Comparison of ENCODE assay signal across 8 mouse cellular contexts in the genomic region with DNA sequence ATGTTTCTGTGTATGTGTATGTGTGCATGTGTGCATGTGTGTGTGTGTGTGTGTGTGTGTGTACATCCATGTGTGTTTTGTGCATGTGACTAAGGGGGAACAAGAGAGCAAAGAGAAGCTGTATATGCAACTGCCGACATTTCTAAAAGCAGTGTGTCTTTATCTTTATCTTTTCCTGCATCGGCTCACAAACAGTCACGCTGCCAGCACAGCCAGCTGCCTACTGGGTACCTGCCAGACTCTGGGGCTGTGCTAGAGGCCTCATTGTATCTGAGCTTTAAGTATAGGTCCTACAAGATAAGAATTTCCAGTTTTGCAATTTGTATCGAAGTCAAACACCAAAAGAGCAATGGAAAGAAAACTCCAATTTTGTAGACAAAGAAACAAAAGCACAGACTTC. TPM values are rescaled to one million over a fixed set of nuclear protein-coding genes. Genes with fewer than 3 reads are reported as not detected.
DNase-seq lines count a peak whose midpoint lies in the region; ATAC-seq lines count a peak whose summit lies in the region.

No protein-coding gene starts in this region.

- no peak for ATAC-seq in hindbrain, embryonic 13.5 days (ENCODE audit: low FRiP score)
- no peak for ATAC-seq in hindbrain, embryonic 11.5 days (ENCODE audit: low FRiP score)
- ATAC-seq in intestine, embryonic 16.5 days: peak; percentile 24; the same call in 1 of the 2 replicates

- H3K27ac ChIP-seq in hindbrain, embryonic 13.5 days: peak overlapping the region; percentile 40; the same call in 1 of the 2 replicates
- H3K27ac ChIP-seq in hindbrain, embryonic 11.5 days (ENCODE audit: low read depth, low read length): no peak overlapping the region
- no peak overlapping the region for H3K27ac ChIP-seq in intestine, embryonic 16.5 days (ENCODE audit: low read length)

- H3K4me3 ChIP-seq in hindbrain, embryonic 13.5 days: no peak overlapping the region
- no peak overlapping the region for H3K4me3 ChIP-seq in hindbrain, embryonic 11.5 days (ENCODE audit: low read depth, low read length)
- no peak overlapping the region for H3K4me3 ChIP-seq in intestine, embryonic 16.5 days (ENCODE audit: low read length)

- no peak for DNase-seq in hindbrain, embryonic 11.5 days (ENCODE audit: low spot score)
- DNase-seq in cerebellum, postnatal 14 days: peak; percentile 50 to 55
- DNase-seq in naive thymus-derived CD4-positive, alpha-beta T cell, adult 2 months (ENCODE audit: low read depth): peak; percentile 36
- no peak for DNase-seq in kidney, adult 9 months
- no peak for DNase-seq in c-Kit-positive CD71-positive TER-119-positive erythroid progenitor cells, embryonic 14.5 days (ENCODE audit: low spot score)
- DNase-seq in ovary, postnatal 36 days (ENCODE audit: low spot score): no peak

- H3K4me2 ChIP-seq in hindbrain, embryonic 13.5 days: no peak overlapping the region
- H3K4me2 ChIP-seq in hindbrain, embryonic 11.5 days (replicated peaks; ENCODE audit: low read depth, low read length): no peak overlapping the region
- H3K4me2 ChIP-seq in intestine, embryonic 16.5 days (ENCODE audit: low read depth, low read length): no peak overlapping the region

- WGBS in hindbrain, embryonic 13.5 days: 73% methylated on average over 4 of the region's 4 CpGs
- 75% methylated on average over 4 of the region's 4 CpGs for WGBS in hindbrain, embryonic 11.5 days
- 34% methylated on average over 4 of the region's 4 CpGs for WGBS in intestine, embryonic 16.5 days

- H3K4me1 ChIP-seq in hindbrain, embryonic 13.5 days (replicated peaks): peaks cover 26% of the 10 kb centered on the region
- H3K4me1 ChIP-seq in hindbrain, embryonic 11.5 days (replicated peaks; ENCODE audit: control insufficient read depth, insufficient read depth, low read length): no peaks in the 10 kb centered on the region
- H3K4me1 ChIP-seq in intestine, embryonic 16.5 days (ENCODE audit: control insufficient read depth, insufficient read depth, low read length): peaks cover 25% of the 10 kb centered on the region

- peaks cover 13% of the 10 kb centered on the region for H3K36me3 ChIP-seq in hindbrain, embryonic 13.5 days
- H3K36me3 ChIP-seq in hindbrain, embryonic 11.5 days (ENCODE audit: control insufficient read depth, insufficient read depth, low read length): no peaks in the 10 kb centered on the region
- H3K36me3 ChIP-seq in intestine, embryonic 16.5 days (ENCODE audit: control insufficient read depth, insufficient read depth, low read length): 0 out of 2 replicates have a peak, but pooled peaks cover under 1% of the 10 kb centered on the region

- H3K9ac ChIP-seq in hindbrain, embryonic 13.5 days: no peak overlapping the region
- no peak overlapping the region for H3K9ac ChIP-seq in hindbrain, embryonic 11.5 days (ENCODE audit: low read depth, low read length)
- 0 out of 2 replicates have a peak overlapping the region, but pooled peaks have one; percentile 29 for H3K9ac ChIP-seq in intestine, embryonic 16.5 days (ENCODE audit: low read depth, low read length)

- no peaks in the 10 kb centered on the region for H3K27me3 ChIP-seq in hindbrain, embryonic 13.5 days
- H3K27me3 ChIP-seq in hindbrain, embryonic 11.5 days (ENCODE audit: control insufficient read depth, insufficient read depth, low read length): no peaks in the 10 kb centered on the region
- no peaks in the 10 kb centered on the region for H3K27me3 ChIP-seq in intestine, embryonic 16.5 days (replicated peaks; ENCODE audit: control insufficient read depth, insufficient read depth, low read length)

- H3K9me3 ChIP-seq in hindbrain, embryonic 13.5 days: 0 out of 2 replicates have a peak, but pooled peaks cover 2% of the 10 kb centered on the region
- H3K9me3 ChIP-seq in hindbrain, embryonic 11.5 days (ENCODE audit: control insufficient read depth, low read length): no peaks in the 10 kb centered on the region
- H3K9me3 ChIP-seq in intestine, embryonic 16.5 days (ENCODE audit: control insufficient read depth, low read length): no peaks in the 10 kb centered on the region

RNA-seq across cellular contexts. Expression of a gene that starts 17.1 kb away (rescaled TPM):
- polyA plus RNA-seq in hindbrain, embryonic 13.5 days (2015; fragmentation: Nextera tagmentation; extraction: Ambion mirVana): 20.5 and 20.7 TPM in 2 replicates
- polyA plus RNA-seq in hindbrain, embryonic 11.5 days (2014; fragmentation: Nextera tagmentation; extraction: Ambion mirVana): 11.2 and 11.7 TPM in 2 replicates
- polyA plus RNA-seq in intestine, embryonic 16.5 days (2015; fragmentation: Nextera tagmentation; extraction: Ambion mirVana): 12.9 and 13.5 TPM in 2 replicates

RNA-seq across cellular contexts. Expression of a gene that starts 54.5 kb away (rescaled TPM):
- polyA plus RNA-seq in hindbrain, embryonic 13.5 days (2015; fragmentation: Nextera tagmentation; extraction: Ambion mirVana): 51.0 and 56.7 TPM in 2 replicates
- polyA plus RNA-seq in hindbrain, embryonic 11.5 days (2014; fragmentation: Nextera tagmentation; extraction: Ambion mirVana): 67.5 and 69.3 TPM in 2 replicates
- polyA plus RNA-seq in intestine, embryonic 16.5 days (2015; fragmentation: Nextera tagmentation; extraction: Ambion mirVana): 39.1 and 53.0 TPM in 2 replicates

Comparison
In these comparisons a context has a peak if more than half of its experiments do, and no peak if none do; other contexts are left out.
1. DNase-seq: peak in cerebellum, postnatal 14 days (2 of 2) and naive thymus-derived CD4-positive, alpha-beta T cell, adult 2 months (single experiment); none in hindbrain, embryonic 11.5 days (single experiment), kidney, adult 9 months (single experiment), c-Kit-positive CD71-positive TER-119-positive erythroid progenitor cells, embryonic 14.5 days (single experiment) and ovary, postnatal 36 days (single experiment).